Mouse (Mus musculus): ENCODE data around the gene Hnrnpul2. TPM values are rescaled to one million over a fixed set of nuclear protein-coding genes. Genes with fewer than 3 reads are reported as not detected.
A peak's percentile ranks its signal among the peaks of the same experiment; 100 is the strongest.
"Not testable (repeated sequence)": the region's sequence is repeated elsewhere in the genome, so short reads cannot be mapped to it uniquely, and the experiment has no call there.

The Hnrnpul2 gene
- total RNA-seq, 1 experiment from 2014 or later, result 100 TPM

GRCm38 (mm10) chr19:8848356-8848755 lies 28.5 kb downstream of the Hnrnpul2 start:
- no peak for ATAC-seq (replicated peaks; ENCODE audit: low read depth, poor library complexity, severe bottlenecking)

- no peak for ATAC-seq (replicated peaks; ENCODE audit: low read depth, poor library complexity, severe bottlenecking)
Measured at GRCm38 (mm10) chr19:8850402-8850901, 30.6 kb downstream of the Hnrnpul2 start, which contains the start of gene Lrrn4cl. Lrrn4cl (plus strand) TSS chr19:8850768.

GRCm38 (mm10) chr19:8851639-8852038 lies 31.8 kb downstream of the Hnrnpul2 start:
- ATAC-seq (replicated peaks; ENCODE audit: low read depth, poor library complexity, severe bottlenecking), result no peak

GRCm38 (mm10) chr19:8852236-8852928 lies 32.6 kb downstream of the Hnrnpul2 start:
- ATAC-seq (replicated peaks; ENCODE audit: low read depth, poor library complexity, severe bottlenecking), result no peak

GRCm38 (mm10) chr19:8853117-8853516 lies 33.3 kb downstream of the Hnrnpul2 start:
- no peak for ATAC-seq (replicated peaks; ENCODE audit: low read depth, poor library complexity, severe bottlenecking)

- ATAC-seq (replicated peaks; ENCODE audit: low read depth, poor library complexity, severe bottlenecking), result peak; percentile 84
Measured at GRCm38 (mm10) chr19:8857689-8858088, 37.9 kb downstream of the Hnrnpul2 start.

- ATAC-seq (replicated peaks; ENCODE audit: low read depth, poor library complexity, severe bottlenecking), result no peak
Measured at GRCm38 (mm10) chr19:8859018-8859417, 39.2 kb downstream of the Hnrnpul2 start.

GRCm38 (mm10) chr19:8864265-8864664 lies 44.5 kb downstream of the Hnrnpul2 start:
- no peak for ATAC-seq (replicated peaks; ENCODE audit: low read depth, poor library complexity, severe bottlenecking)

GRCm38 (mm10) chr19:8870381-8870780 lies 50.6 kb downstream of the Hnrnpul2 start:
- ATAC-seq (replicated peaks; ENCODE audit: low read depth, poor library complexity, severe bottlenecking), result not testable (repeated sequence)

- 0 out of 2 replicates have a peak, but pooled peaks have one; percentile 21 for ATAC-seq (replicated peaks; ENCODE audit: low read depth, poor library complexity, severe bottlenecking)
Measured at GRCm38 (mm10) chr19:8870838-8871237, 51.0 kb downstream of the Hnrnpul2 start.

GRCm38 (mm10) chr19:8871267-8872186 lies 51.7 kb downstream of the Hnrnpul2 start, which contains the start of gene Ubxn1:
Ubxn1 (plus strand) TSS chr19:8871496.
- peak; percentile 99 for ATAC-seq (replicated peaks; ENCODE audit: low read depth, poor library complexity, severe bottlenecking)

- no peak for ATAC-seq (replicated peaks; ENCODE audit: low read depth, poor library complexity, severe bottlenecking)
Measured at GRCm38 (mm10) chr19:8872266-8872840, 52.5 kb downstream of the Hnrnpul2 start.

GRCm38 (mm10) chr19:8875031-8875430 lies 55.2 kb downstream of the Hnrnpul2 start:
- no peak for ATAC-seq (replicated peaks; ENCODE audit: low read depth, poor library complexity, severe bottlenecking)

- peak; percentile 99 for ATAC-seq (replicated peaks; ENCODE audit: low read depth, poor library complexity, severe bottlenecking)
Measured at GRCm38 (mm10) chr19:8880311-8881033, 60.7 kb downstream of the Hnrnpul2 start, which contains the start of gene Uqcc3. Uqcc3 (minus strand) TSS chr19:8880923.

GRCm38 (mm10) chr19:8881034-8881392 lies 61.2 kb downstream of the Hnrnpul2 start:
- peak; percentile 23 for ATAC-seq (replicated peaks; ENCODE audit: low read depth, poor library complexity, severe bottlenecking)

- no peak for ATAC-seq (replicated peaks; ENCODE audit: low read depth, poor library complexity, severe bottlenecking)
Measured at GRCm38 (mm10) chr19:8883616-8884015, 63.8 kb downstream of the Hnrnpul2 start, which contains the start of the genes Lbhd1 and Gm49403. Lbhd1 (plus strand) TSS chr19:8883732. Gm49403 (plus strand) TSS chr19:8883930.
